Mouse (Mus musculus) stomach, embryonic 14.5 days (tissue): ENCODE results near the gene Hist2h4. TPM values are rescaled to one million over a fixed set of nuclear protein-coding genes. Genes with fewer than 3 reads are reported as not detected.

Source experiments
- ATAC-seq: fragments of 200-750 bp; cut with Nextera tagmentation; 2 replicates; pipeline ENCODE4 v1.8.0; 2017; ENCODE audit warnings: low read depth, moderate TSS enrichment; ENCODE audit not compliant: insufficient number of reproducible peaks, insufficient read depth, low FRiP score
- H3K27ac ChIP-seq: fragments of 300-500 bp; sonication (generic); 2 replicates; pipeline ENCODE4 v1.5.1; 2014; ENCODE audit warnings: mild to moderate bottlenecking, low read length, moderate library complexity, mixed read lengths
- H3K27me3 ChIP-seq: fragments of 300-500 bp; sonication (generic); 2 replicates; pipeline ENCODE4 v1.6.1; 2014; ENCODE audit warnings: low read length, control low read depth, mixed read lengths; ENCODE audit not compliant: control insufficient read depth, insufficient read depth
- H3K36me3 ChIP-seq: fragments of 300-500 bp; sonication (generic); 2 replicates; pipeline ENCODE4 v1.6.1; 2014; ENCODE audit warnings: mild to moderate bottlenecking, control low read depth, low read length, moderate library complexity, mixed read lengths; ENCODE audit not compliant: control insufficient read depth, insufficient read depth
- H3K4me1 ChIP-seq: fragments of 300-500 bp; sonication (generic); 2 replicates; pipeline ENCODE4 v1.6.1; 2014; ENCODE audit warnings: low read length, control low read depth, mixed read lengths; ENCODE audit not compliant: control insufficient read depth, insufficient read depth
- H3K4me2 ChIP-seq: fragments of 300-500 bp; sonication (generic); replicated peaks from 2 replicates; pipeline ENCODE4 v1.6.1; 2014; ENCODE audit warnings: low read depth, low read length, control low read depth
- H3K4me3 ChIP-seq: fragments of 300-500 bp; sonication (generic); 2 replicates; pipeline ENCODE4 v1.5.1; 2014; ENCODE audit warnings: low read depth, low read length, control low read depth
- H3K9ac ChIP-seq: fragments of 300-500 bp; sonication (generic); replicated peaks from 2 replicates; pipeline ENCODE4 v1.6.1; 2014; ENCODE audit warnings: low read depth, mild to moderate bottlenecking, control low read depth, low read length, moderate library complexity, mixed read lengths
- H3K9me3 ChIP-seq: fragments of 300-500 bp; sonication (generic); 2 replicates; pipeline ENCODE4 v1.6.1; 2016; ENCODE audit warnings: low read depth, low read length, control low read depth; ENCODE audit not compliant: control insufficient read depth
- WGBS: fragments of 180-500 bp; shearing (Covaris S2); extraction: QIAGEN DNeasy Blood & Tissue Kit; methylation state at CpG from one replicate; pipeline ENCODE4 v1.1.7; 2014; 5-methylcytosine and 5-hydroxymethylcytosine counted together
- polyA plus RNA-seq: library from polyadenylated mRNA; unstranded; fragments of >200 nt; fragmentation: Nextera tagmentation; extraction: Ambion mirVana; gene quantifications from 2 replicates; pipeline ENCODE4 v1.2.1, GENCODE M21; 2014

The Hist2h4 gene
- polyA plus RNA-seq, 1 experiment from 2014 or later: 15.0 TPM

DNA sequence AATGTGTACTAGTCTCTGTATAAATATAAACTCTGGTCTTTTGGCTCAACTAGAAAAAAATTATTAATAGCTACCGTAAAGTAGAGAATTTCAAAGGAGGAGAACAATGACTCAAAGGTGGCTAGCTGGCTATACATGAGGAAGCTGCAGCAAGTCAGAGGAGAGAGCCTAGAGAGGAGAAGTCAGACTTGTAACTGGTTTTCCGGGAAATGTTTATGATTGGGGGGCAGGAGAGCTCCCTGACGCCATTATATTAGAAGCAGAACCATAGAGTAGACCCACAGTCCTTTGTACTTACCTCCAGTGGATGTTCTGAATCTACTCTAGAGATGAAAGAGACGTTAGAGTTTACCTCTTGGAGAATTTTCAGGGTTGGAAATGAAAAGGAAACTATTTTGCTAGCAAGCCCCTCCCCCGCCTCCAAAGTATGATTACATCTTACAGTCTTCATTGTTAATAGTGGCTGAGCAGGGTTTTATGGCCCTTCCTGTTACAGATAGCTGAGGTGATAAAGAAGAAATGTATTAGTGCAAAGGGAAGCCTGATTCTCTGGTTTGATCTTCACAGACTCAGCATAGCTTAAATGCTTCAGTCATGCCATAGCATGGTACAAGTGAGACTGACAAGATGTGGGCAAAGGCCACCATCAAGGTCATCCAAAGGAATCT is 7.1 kb downstream of the Hist2h4 start:
- Histone ChIP-seq H3K9ac (no peak overlapping the region), H3K27ac (0 out of 2 replicates have a peak overlapping the region, but pooled peaks have one; percentile 6), H3K4me1 (0 out of 2 replicates have a peak, but pooled peaks cover 8% of the 10 kb centered on the region), H3K9me3 (no peaks in the 10 kb centered on the region), H3K36me3 (no peaks in the 10 kb centered on the region), H3K4me3 (no peak overlapping the region), H3K4me2 (no peak overlapping the region), H3K27me3 (no peaks in the 10 kb centered on the region)
- 54% methylated on average over 5 of the region's 5 CpGs for WGBS
- no peak for ATAC-seq

DNA sequence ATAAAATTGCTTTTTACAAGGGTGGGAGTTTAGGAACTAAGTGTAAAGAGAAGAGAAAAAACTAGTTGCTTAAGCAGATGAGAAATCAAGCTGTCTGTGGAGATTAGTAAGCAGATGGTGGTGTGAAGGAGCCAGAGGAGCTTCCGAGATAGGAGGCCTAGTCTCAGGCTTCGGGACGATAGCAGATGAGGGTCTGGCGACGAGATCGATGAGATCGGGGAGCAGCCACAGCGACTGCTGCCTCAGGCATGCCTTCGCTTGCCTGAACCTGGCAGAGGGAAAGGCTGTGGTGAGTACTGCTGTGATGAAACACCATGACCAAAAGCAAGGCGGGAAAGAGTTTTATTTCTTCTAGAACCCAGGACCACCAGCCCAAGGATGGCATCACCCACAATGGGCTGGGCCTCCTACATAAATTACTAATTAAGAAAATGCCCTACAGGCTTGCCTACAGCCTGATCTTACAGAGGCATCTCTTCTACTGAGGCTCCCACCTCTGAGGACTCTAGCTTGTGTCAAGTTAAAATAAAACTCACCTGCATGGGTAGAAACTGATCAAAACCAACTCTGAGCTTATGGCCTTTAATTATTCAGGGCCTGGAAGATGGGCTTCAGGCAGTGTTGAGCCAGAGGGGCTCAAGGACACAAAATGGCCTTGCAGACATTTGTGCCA is 8.3 kb downstream of the Hist2h4 start:
- Histone ChIP-seq H3K36me3 (no peaks in the 10 kb centered on the region), H3K4me3 (no peak overlapping the region), H3K27me3 (no peaks in the 10 kb centered on the region), H3K4me2 (no peak overlapping the region), H3K9me3 (no peaks in the 10 kb centered on the region), H3K27ac (no peak overlapping the region), H3K9ac (no peak overlapping the region), H3K4me1 (0 out of 2 replicates have a peak, but pooled peaks cover 8% of the 10 kb centered on the region)
- WGBS: 57% methylated on average over 10 of the region's 10 CpGs
- ATAC-seq: peak; percentile 71; the same call in 1 of the 2 replicates

DNA sequence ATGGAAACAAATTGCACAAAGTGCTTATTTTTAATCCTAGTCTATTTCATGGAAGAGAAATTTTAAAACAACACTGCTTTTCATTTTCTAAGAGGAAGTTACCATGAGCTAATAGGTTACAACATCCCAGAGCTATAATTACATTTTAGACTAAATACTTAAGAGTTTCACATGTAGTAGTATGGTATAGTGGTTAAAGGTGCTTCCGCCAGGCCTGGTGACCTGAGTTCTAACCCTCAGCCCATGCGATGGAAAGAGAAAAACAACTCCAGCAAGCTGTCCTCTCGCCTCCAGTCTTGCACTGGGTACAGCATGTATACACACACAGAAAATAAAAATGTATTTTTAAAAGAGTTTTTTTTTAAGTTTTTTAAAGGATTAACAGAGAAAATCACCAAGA is 11.3 kb downstream of the Hist2h4 start:
- no peaks in the 10 kb centered on the region for H3K27me3 ChIP-seq
- H3K9me3 ChIP-seq: no peaks in the 10 kb centered on the region
- no peak for ATAC-seq
- 89% methylated on average over 3 of the region's 3 CpGs for WGBS
- no peak overlapping the region for H3K9ac ChIP-seq
- no peak overlapping the region for H3K27ac ChIP-seq
- H3K4me1 ChIP-seq: peaks cover 15% of the 10 kb centered on the region; the same call in 1 of the 2 replicates
- H3K4me2 ChIP-seq: no peak overlapping the region
- no peaks in the 10 kb centered on the region for H3K36me3 ChIP-seq
- no peak overlapping the region for H3K4me3 ChIP-seq

DNA sequence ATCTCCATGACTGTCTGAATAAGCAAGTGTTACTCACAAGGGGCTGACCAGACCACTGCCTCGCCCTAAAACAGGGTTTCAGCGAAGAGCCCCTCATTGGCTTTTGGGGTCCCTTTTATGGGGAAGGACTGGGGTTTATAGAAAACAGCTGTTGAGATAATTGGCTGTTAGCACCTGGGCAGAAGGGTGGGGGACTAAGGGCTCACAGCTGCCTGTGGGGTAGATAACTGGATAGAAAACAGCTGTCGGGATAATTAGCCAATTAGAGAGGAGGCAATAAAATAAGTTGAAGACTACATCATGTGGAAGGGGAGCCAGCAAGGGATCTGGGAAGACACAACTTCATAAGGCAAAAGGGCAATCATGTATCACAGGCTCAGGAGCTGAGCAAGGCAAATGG is 12.2 kb downstream of the Hist2h4 start:
- H3K9me3 ChIP-seq: no peaks in the 10 kb centered on the region
- H3K27me3 ChIP-seq: no peaks in the 10 kb centered on the region
- 61% methylated on average over 3 of the region's 3 CpGs for WGBS
- ATAC-seq: no peak
- no peaks in the 10 kb centered on the region for H3K36me3 ChIP-seq
- H3K4me3 ChIP-seq: no peak overlapping the region
- H3K4me1 ChIP-seq: peaks cover 8% of the 10 kb centered on the region; the same call in 1 of the 2 replicates
- no peak overlapping the region for H3K4me2 ChIP-seq
- H3K27ac ChIP-seq: no peak overlapping the region
- H3K9ac ChIP-seq: no peak overlapping the region

- ATAC-seq: no peak
- Histone ChIP-seq H3K9me3 (no peaks in the 10 kb centered on the region), H3K4me2 (peak overlapping the region; percentile 49), H3K36me3 (no peaks in the 10 kb centered on the region), H3K4me3 (peak overlapping the region; percentile 33; the same call in 1 of the 2 replicates), H3K27ac (no peak overlapping the region), H3K27me3 (no peaks in the 10 kb centered on the region), H3K4me1 (peaks cover 12% of the 10 kb centered on the region; the same call in 1 of the 2 replicates), H3K9ac (no peak overlapping the region)
- WGBS: 42% methylated on average over 4 of the region's 4 CpGs
These were observed 14.1 kb downstream of the Hist2h4 start for GRCm38 (mm10) chr3:96249034-96249345.

DNA sequence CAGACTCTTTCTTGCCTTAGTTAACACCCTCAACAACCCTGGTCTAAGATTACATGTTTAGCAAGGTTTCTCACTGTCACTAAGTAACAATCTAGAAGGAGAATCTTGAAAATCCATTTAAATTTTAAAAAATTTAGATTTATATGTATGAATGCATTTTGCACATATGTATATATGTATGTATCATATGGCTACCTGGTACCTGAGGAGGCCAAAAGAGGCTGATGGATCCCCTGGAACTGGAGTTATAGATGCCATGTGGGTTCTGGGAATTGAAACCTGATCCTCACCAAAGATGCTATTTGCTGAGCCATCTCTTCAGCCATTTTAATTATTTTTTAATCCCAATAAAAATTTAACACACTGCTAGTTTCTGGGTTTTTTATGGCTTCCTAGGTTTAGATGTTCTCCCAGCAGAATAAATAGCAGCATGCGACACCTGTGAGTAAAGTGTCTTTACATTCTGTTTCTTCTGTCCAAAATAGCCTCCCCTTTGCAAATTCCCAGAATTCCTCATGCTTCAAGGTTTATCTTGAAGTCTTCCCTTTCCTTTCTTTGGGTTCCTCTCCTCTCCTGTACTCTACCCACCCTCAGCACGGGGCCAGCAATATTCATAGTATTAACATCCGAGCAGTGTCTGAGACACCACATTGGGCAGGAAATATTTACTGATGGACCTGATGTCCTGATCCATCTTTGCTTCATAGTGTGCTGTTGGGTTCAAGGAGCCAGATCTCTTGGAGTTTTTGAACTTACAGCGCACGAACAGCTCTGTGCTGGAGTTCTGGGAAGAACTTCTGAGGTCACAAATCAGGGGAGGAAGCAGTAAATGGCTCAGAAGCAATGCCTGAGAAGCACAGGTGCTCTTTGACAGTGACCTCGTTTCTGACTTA is 14.7 kb downstream of the Hist2h4 start:
- Histone ChIP-seq H3K4me3 (peak overlapping the region; percentile 33), H3K27me3 (no peaks in the 10 kb centered on the region), H3K27ac (no peak overlapping the region), H3K36me3 (no peaks in the 10 kb centered on the region), H3K9ac (peak overlapping the region; percentile 48), H3K4me1 (peaks cover 16% of the 10 kb centered on the region; the same call in 1 of the 2 replicates), H3K4me2 (peak overlapping the region; percentile 49), H3K9me3 (no peaks in the 10 kb centered on the region)
- 38% methylated on average over 6 of the region's 6 CpGs for WGBS
- ATAC-seq: no peak

DNA sequence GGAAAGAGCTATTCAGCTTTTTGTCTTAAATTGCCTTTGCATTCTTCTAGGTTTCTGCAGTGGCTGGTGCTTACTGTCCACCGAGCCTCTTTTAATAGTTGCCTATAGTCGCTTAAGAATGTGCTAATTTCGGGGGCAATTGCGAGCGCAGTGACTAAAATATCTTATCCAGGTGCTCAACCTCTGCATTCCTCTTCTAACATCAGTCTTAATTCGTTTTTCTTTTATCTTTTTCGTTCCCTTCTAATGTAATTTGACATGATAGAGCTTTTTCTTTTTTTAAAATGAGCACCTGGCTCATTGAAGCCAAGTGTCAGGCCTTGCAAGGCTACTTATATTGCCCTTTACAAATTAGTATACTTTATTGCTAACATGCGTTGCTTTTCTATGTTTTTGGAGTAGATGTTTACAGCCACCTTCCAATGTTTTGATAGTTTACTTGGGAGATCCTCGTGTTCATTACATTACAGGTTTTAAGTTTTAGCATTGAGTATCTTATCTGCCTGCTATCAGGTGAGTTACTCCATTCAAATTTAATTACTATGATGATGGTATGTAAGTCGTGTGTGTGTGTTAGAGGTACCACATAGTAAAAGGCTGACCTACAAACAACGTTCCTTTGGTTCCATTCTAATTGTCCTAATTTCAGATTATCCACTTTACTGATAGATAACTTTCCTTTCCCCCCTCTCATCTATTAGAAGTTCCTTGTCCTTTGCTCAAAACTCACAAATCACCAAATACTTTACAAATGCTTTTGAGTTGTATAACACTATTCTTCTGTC is 15.6 kb downstream of the Hist2h4 start:
- H3K27ac ChIP-seq: peak overlapping the region; percentile 35; the same call in 1 of the 2 replicates
- H3K4me3 ChIP-seq: peak overlapping the region; percentile 33
- no peak for ATAC-seq
- peak overlapping the region; percentile 49 for H3K4me2 ChIP-seq
- no peaks in the 10 kb centered on the region for H3K36me3 ChIP-seq
- H3K9ac ChIP-seq: peak overlapping the region; percentile 48
- H3K9me3 ChIP-seq: no peaks in the 10 kb centered on the region
- H3K4me1 ChIP-seq: peaks cover 16% of the 10 kb centered on the region; the same call in 1 of the 2 replicates
- WGBS: 3% methylated on average over 11 of the region's 11 CpGs
- no peaks in the 10 kb centered on the region for H3K27me3 ChIP-seq
